Mouse (Mus musculus) hindbrain, embryonic 10.5 days (tissue): ENCODE measurements around the gene Chrna9. TPM values are rescaled to one million over a fixed set of nuclear protein-coding genes. Genes with fewer than 3 reads are reported as not detected.

ENCODE experiments used
- DNase-seq: peaks from one replicate; pipeline ENCODE4 v3.0.0-alpha.2; 2017; ENCODE audit warnings: low spot score
- H3K27ac ChIP-seq: fragments of 300-500 bp; sonication (generic); 2 replicates; pipeline ENCODE4 v1.5.1; 2016; ENCODE audit warnings: mild to moderate bottlenecking, moderate library complexity
- H3K27me3 ChIP-seq: fragments of 300-500 bp; sonication (generic); 2 replicates; pipeline ENCODE4 v1.6.1; 2016; ENCODE audit warnings: mild to moderate bottlenecking; ENCODE audit not compliant: poor library complexity, insufficient read depth, severe bottlenecking
- H3K36me3 ChIP-seq: fragments of 300-500 bp; sonication (generic); 2 replicates; pipeline ENCODE4 v1.6.1; 2016; ENCODE audit warnings: mild to moderate bottlenecking, moderate library complexity
- H3K4me1 ChIP-seq: fragments of 300-500 bp; sonication (generic); replicated peaks from 2 replicates; pipeline ENCODE4 v1.6.1; 2016; ENCODE audit warnings: mild to moderate bottlenecking
- H3K4me3 ChIP-seq: fragments of 300-500 bp; sonication (generic); 2 replicates; pipeline ENCODE4 v1.5.1; 2016; ENCODE audit warnings: mild to moderate bottlenecking, moderate library complexity
- H3K9me3 ChIP-seq: fragments of 300-500 bp; sonication (generic); 2 replicates; pipeline ENCODE4 v1.6.1; 2016; ENCODE audit warnings: mild to moderate bottlenecking, moderate library complexity
- WGBS: fragments of 180-500 bp; shearing (Covaris S2); methylation state at CpG from one replicate; pipeline ENCODE4 v1.1.7; 2016; 5-methylcytosine and 5-hydroxymethylcytosine counted together
- polyA plus RNA-seq: library from polyadenylated mRNA; unstranded; fragments of >200 nt; fragmentation: Nextera tagmentation; extraction: Ambion mirVana; gene quantifications from 2 replicates; pipeline ENCODE4 v1.2.1, GENCODE M21; 2016

Chrna9 gene
- polyA plus RNA-seq, 1 experiment from 2014 or later = 0.31 TPM

GRCm38 (mm10) chr5:65902811-65903210 lies 31.9 kb upstream of the Chrna9 start:
- H3K27me3 ChIP-seq = no peaks in the 10 kb centered on the region
- WGBS = 95% methylated on average over 9 of the region's 9 CpGs
- H3K36me3 ChIP-seq = no peaks in the 10 kb centered on the region
- no peak overlapping the region for H3K4me3 ChIP-seq
- H3K9me3 ChIP-seq = peaks cover 32% of the 10 kb centered on the region
- H3K27ac ChIP-seq = no peak overlapping the region
- H3K4me1 ChIP-seq = 0 out of 2 replicates have a peak, but pooled peaks cover 3% of the 10 kb centered on the region
- no peak for DNase-seq

- Histone ChIP-seq H3K27me3 (no peaks in the 10 kb centered on the region), H3K36me3 (no peaks in the 10 kb centered on the region), H3K4me1 (0 out of 2 replicates have a peak, but pooled peaks cover 3% of the 10 kb centered on the region), H3K4me3 (no peak overlapping the region), H3K27ac (no peak overlapping the region), H3K9me3 (peaks cover 32% of the 10 kb centered on the region)
- WGBS = 91% methylated on average over 4 of the region's 4 CpGs
- DNase-seq = no peak
These were observed 30.2 kb upstream of the Chrna9 start for GRCm38 (mm10) chr5:65904476-65904875.

GRCm38 (mm10) chr5:65908751-65909150 lies 26.0 kb upstream of the Chrna9 start:
- no peaks in the 10 kb centered on the region for H3K27me3 ChIP-seq
- peaks cover 20% of the 10 kb centered on the region for H3K9me3 ChIP-seq
- no peak overlapping the region for H3K27ac ChIP-seq
- no peak for DNase-seq
- no peaks in the 10 kb centered on the region for H3K4me1 ChIP-seq
- H3K36me3 ChIP-seq = no peaks in the 10 kb centered on the region
- no peak overlapping the region for H3K4me3 ChIP-seq
- 81% methylated on average over 2 of the region's 2 CpGs for WGBS

- no peaks in the 10 kb centered on the region for H3K36me3 ChIP-seq
- no peaks in the 10 kb centered on the region for H3K27me3 ChIP-seq
- peaks cover 15% of the 10 kb centered on the region for H3K9me3 ChIP-seq
- no peaks in the 10 kb centered on the region for H3K4me1 ChIP-seq
- DNase-seq = no peak
- H3K27ac ChIP-seq = no peak overlapping the region
- no peak overlapping the region for H3K4me3 ChIP-seq
- WGBS = 85% methylated on average over 4 of the region's 4 CpGs
These were observed 25.4 kb upstream of the Chrna9 start for GRCm38 (mm10) chr5:65909321-65909720.

- WGBS = 84% methylated on average over 4 of the region's 4 CpGs
- Histone ChIP-seq H3K9me3 (peaks cover 6% of the 10 kb centered on the region), H3K4me1 (no peaks in the 10 kb centered on the region), H3K4me3 (no peak overlapping the region), H3K27me3 (no peaks in the 10 kb centered on the region), H3K36me3 (no peaks in the 10 kb centered on the region), H3K27ac (no peak overlapping the region)
- DNase-seq = no peak
These were observed 24.3 kb upstream of the Chrna9 start for GRCm38 (mm10) chr5:65910398-65910797.

- Histone ChIP-seq H3K27me3 (no peaks in the 10 kb centered on the region), H3K4me3 (no peak overlapping the region), H3K9me3 (peaks cover 1% of the 10 kb centered on the region; the same call in 1 of the 2 replicates), H3K4me1 (no peaks in the 10 kb centered on the region), H3K27ac (no peak overlapping the region), H3K36me3 (no peaks in the 10 kb centered on the region)
- 85% methylated on average over 7 of the region's 7 CpGs for WGBS
- no peak for DNase-seq
These were observed 23.0 kb upstream of the Chrna9 start for GRCm38 (mm10) chr5:65911676-65912075.

GRCm38 (mm10) chr5:65912201-65912600 lies 22.5 kb upstream of the Chrna9 start:
- no peak for DNase-seq
- Histone ChIP-seq H3K4me3 (no peak overlapping the region), H3K9me3 (no peaks in the 10 kb centered on the region), H3K4me1 (no peaks in the 10 kb centered on the region), H3K27ac (no peak overlapping the region), H3K36me3 (no peaks in the 10 kb centered on the region), H3K27me3 (no peaks in the 10 kb centered on the region)
- 86% methylated on average over 5 of the region's 5 CpGs for WGBS

- no peaks in the 10 kb centered on the region for H3K27me3 ChIP-seq
- H3K9me3 ChIP-seq = no peaks in the 10 kb centered on the region
- no peaks in the 10 kb centered on the region for H3K36me3 ChIP-seq
- 90% methylated on average over 9 of the region's 9 CpGs for WGBS
- no peak overlapping the region for H3K4me3 ChIP-seq
- H3K27ac ChIP-seq = no peak overlapping the region
- no peak for DNase-seq
- peaks cover under 1% of the 10 kb centered on the region for H3K4me1 ChIP-seq
These were observed 21.6 kb upstream of the Chrna9 start for GRCm38 (mm10) chr5:65913126-65913525.

- WGBS = 93% methylated on average over 7 of the region's 7 CpGs
- no peaks in the 10 kb centered on the region for H3K27me3 ChIP-seq
These were observed 20.4 kb upstream of the Chrna9 start for GRCm38 (mm10) chr5:65914342-65914741.

GRCm38 (mm10) chr5:65916930-65917329 lies 17.8 kb upstream of the Chrna9 start:
- H3K27me3 ChIP-seq = no peaks in the 10 kb centered on the region
- H3K27ac ChIP-seq = no peak overlapping the region
- H3K4me3 ChIP-seq = no peak overlapping the region
- DNase-seq = no peak
- WGBS = 88% methylated on average over 5 of the region's 5 CpGs
- H3K9me3 ChIP-seq = no peaks in the 10 kb centered on the region
- H3K4me1 ChIP-seq = peaks cover 13% of the 10 kb centered on the region
- H3K36me3 ChIP-seq = no peaks in the 10 kb centered on the region

More at GRCm38 (mm10) chr5:65914342-65914741, 20.4 kb upstream of the Chrna9 start:
- Histone ChIP-seq H3K9me3 (no peaks in the 10 kb centered on the region), H3K36me3 (no peaks in the 10 kb centered on the region), H3K27ac (no peak overlapping the region), H3K4me1 (peaks cover 13% of the 10 kb centered on the region), H3K4me3 (no peak overlapping the region)
- no peak for DNase-seq

GRCm38 (mm10) chr5:65918601-65919000 lies 16.1 kb upstream of the Chrna9 start:
- no peaks in the 10 kb centered on the region for H3K36me3 ChIP-seq
- H3K4me3 ChIP-seq = no peak overlapping the region
- 0 out of 2 replicates have a peak overlapping the region, but pooled peaks have one; percentile 18 for H3K27ac ChIP-seq
- 81% methylated on average over 3 of the region's 3 CpGs for WGBS
- H3K4me1 ChIP-seq = peaks cover 13% of the 10 kb centered on the region
- no peaks in the 10 kb centered on the region for H3K9me3 ChIP-seq
- DNase-seq = no peak
- H3K27me3 ChIP-seq = no peaks in the 10 kb centered on the region

GRCm38 (mm10) chr5:65919326-65919725 lies 15.4 kb upstream of the Chrna9 start:
- Histone ChIP-seq H3K9me3 (no peaks in the 10 kb centered on the region), H3K27me3 (no peaks in the 10 kb centered on the region), H3K4me1 (peaks cover 13% of the 10 kb centered on the region), H3K36me3 (no peaks in the 10 kb centered on the region), H3K27ac (0 out of 2 replicates have a peak overlapping the region, but pooled peaks have one; percentile 13), H3K4me3 (no peak overlapping the region)
- DNase-seq = no peak
- WGBS = 84% methylated on average over 12 of the region's 12 CpGs

GRCm38 (mm10) chr5:65919904-65920303 lies 14.8 kb upstream of the Chrna9 start:
- no peak for DNase-seq
- H3K4me1 ChIP-seq = peaks cover 13% of the 10 kb centered on the region
- H3K36me3 ChIP-seq = no peaks in the 10 kb centered on the region
- no peak overlapping the region for H3K4me3 ChIP-seq
- no peaks in the 10 kb centered on the region for H3K27me3 ChIP-seq
- no peaks in the 10 kb centered on the region for H3K9me3 ChIP-seq
- H3K27ac ChIP-seq = no peak overlapping the region
- WGBS = 98% methylated on average over 3 of the region's 3 CpGs
